In the genomic region with DNA sequence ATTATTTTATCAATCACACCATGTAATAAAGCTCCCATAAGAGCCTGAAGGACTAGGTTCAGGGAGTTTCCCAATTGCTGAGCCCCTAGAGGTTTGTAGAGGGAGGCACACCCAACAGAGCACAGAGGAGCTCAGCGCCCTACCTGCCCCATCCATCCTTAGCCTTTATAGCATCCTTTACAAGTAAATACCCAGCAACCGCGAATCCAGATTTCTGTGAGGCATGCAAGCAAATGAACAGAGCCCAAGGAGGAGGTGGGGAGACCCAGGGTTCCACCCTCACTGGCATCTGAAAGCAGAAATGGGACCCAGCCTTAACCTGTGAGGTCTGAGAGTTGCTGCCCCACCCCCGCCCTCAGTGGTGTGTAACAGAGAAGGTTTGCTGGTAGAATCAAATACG, we compare ENCODE assay signal across 27 mouse cellular contexts. TPM values are rescaled to one million over a fixed set of nuclear protein-coding genes. Genes with fewer than 3 reads are reported as not detected.
DNase-seq lines count a peak whose midpoint lies in the region; TF ChIP-seq lines count a peak whose summit lies in the region.
"Had no signal": no experiment of that assay in that cellular context is flagged by ENCODE, and none has a peak within 500 bp of the region (broad histone marks: within the 10 kb centered on the region; RNA-seq: fewer than 3 reads in every experiment).

No protein-coding gene starts in this region.

- TF ChIP-seq EP300 in ES-Bruce4 (IDR thresholded peaks at IDR 0.05; ENCODE audit: insufficient read depth, low read depth, low read length): no peak

- TF ChIP-seq CTCF in liver, adult 2 months (IDR thresholded peaks at IDR 0.05; ENCODE audit: low read depth, low read length): no peak
- no peak for TF ChIP-seq CTCF in ES-Bruce4 (IDR thresholded peaks at IDR 0.05; ENCODE audit: low read depth, low read length)
- no peak for TF ChIP-seq CTCF in small intestine, adult 2 months (IDR thresholded peaks at IDR 0.05; ENCODE audit: extremely low read depth, insufficient read length, insufficient replicate concordance, low read depth, low read length)

- H3K36me3 ChIP-seq in liver, adult 2 months (ENCODE audit: control insufficient read depth, insufficient read depth, low read length): peaks cover 59% of the 10 kb centered on the region
- no peaks in the 10 kb centered on the region for H3K36me3 ChIP-seq in ES-Bruce4 (ENCODE audit: control insufficient read depth, insufficient read depth, low read length, poor library complexity, severe bottlenecking)
- H3K36me3 ChIP-seq in small intestine, adult 2 months (ENCODE audit: control insufficient read depth, insufficient read depth, low read length): peaks cover 66% of the 10 kb centered on the region

- no peak for TF ChIP-seq POLR2A in liver, adult 2 months (IDR thresholded peaks at IDR 0.05; ENCODE audit: extremely low read depth, insufficient read depth, low read length)
- TF ChIP-seq POLR2A in ES-Bruce4 (IDR thresholded peaks at IDR 0.05; ENCODE audit: insufficient read depth, low read length): no peak
- no peak for TF ChIP-seq POLR2A in small intestine, adult 2 months (IDR thresholded peaks at IDR 0.05; ENCODE audit: low read depth, low read length)

- no peak for DNase-seq in liver, adult 2 months (ENCODE audit: extremely low read depth, low read depth, low spot score)
- DNase-seq in liver: no peak
- peak; percentile 64 for DNase-seq in R1 (ENCODE audit: low read depth, low spot score)
- DNase-seq in thymus, postnatal 14 days: no peak
- no peak for DNase-seq in adrenal gland, adult 18-20 months (ENCODE audit: low spot score in 2 of 2)
- DNase-seq: adrenal gland, adult 8-10 months; adrenal gland, postnatal 25 days; cerebellum, adult 11-12 months; cerebellum, adult 8-10 months; cerebellum, postnatal 10 days; gastrocnemius, postnatal 10 days; gastrocnemius, postnatal 36 days; heart, adult 2 months had no signal

- no peak overlapping the region for H3K9ac ChIP-seq in liver, adult 2 months (ENCODE audit: low read depth, low read length)
- H3K9ac ChIP-seq in ES-Bruce4 (ENCODE audit: low read depth, poor library complexity, severe bottlenecking): no peak overlapping the region
- H3K9ac ChIP-seq: forebrain, embryonic 13.5 days; hindbrain, embryonic 12.5 days; hindbrain, embryonic 15.5 days had no signal

- peaks cover 29% of the 10 kb centered on the region for H3K4me1 ChIP-seq in liver, adult 2 months (ENCODE audit: control insufficient read depth, insufficient read depth, low read length)
- no peaks in the 10 kb centered on the region for H3K4me1 ChIP-seq in ES-Bruce4 (ENCODE audit: control insufficient read depth, insufficient read depth, low read length)
- peaks cover 32% of the 10 kb centered on the region; the same call in 1 of the 2 replicates for H3K4me1 ChIP-seq in small intestine, adult 2 months (ENCODE audit: control insufficient read depth, insufficient read depth, insufficient read length, low read length)
- H3K4me1 ChIP-seq: forebrain, embryonic 13.5 days; hindbrain, embryonic 12.5 days; hindbrain, embryonic 15.5 days had no signal

- 79% methylated on average over 5 of the region's 5 CpGs for WGBS in liver, adult 2 months
- WGBS in small intestine, adult 2 months: 70% methylated on average over 5 of the region's 5 CpGs

- H3K27ac ChIP-seq in liver, adult 2 months (replicated peaks; ENCODE audit: insufficient read depth, low read depth, low read length): 0 out of 2 replicates have a peak overlapping the region, but pooled peaks have one; percentile 28
- peak overlapping the region; percentile 17; the same call in 1 of the 2 replicates for H3K27ac ChIP-seq in ES-Bruce4 (ENCODE audit: insufficient read depth, low read length)
- H3K27ac ChIP-seq in small intestine, adult 2 months (ENCODE audit: insufficient read depth, low read depth, low read length): peak overlapping the region; percentile 58
- H3K27ac ChIP-seq: forebrain, embryonic 10.5 days; forebrain, embryonic 13.5 days; heart, adult 2 months; hindbrain, embryonic 12.5 days; hindbrain, embryonic 15.5 days had no signal

- no peaks in the 10 kb centered on the region for H3K9me3 ChIP-seq in ES-Bruce4 (replicated peaks; ENCODE audit: control insufficient read depth, insufficient read depth, low read length, poor library complexity, severe bottlenecking)
- H3K9me3 ChIP-seq: forebrain, embryonic 10.5 days; forebrain, embryonic 13.5 days; hindbrain, embryonic 12.5 days; hindbrain, embryonic 15.5 days had no signal

- no peak overlapping the region for H3K4me3 ChIP-seq in liver, adult 2 months (ENCODE audit: insufficient read depth, low read depth, low read length)
- H3K4me3 ChIP-seq in ES-Bruce4 (ENCODE audit: low read depth, low read length): no peak overlapping the region
- no peak overlapping the region for H3K4me3 ChIP-seq in small intestine, adult 2 months (ENCODE audit: low read depth, low read length)
- H3K4me3 ChIP-seq: forebrain, embryonic 10.5 days; forebrain, embryonic 13.5 days; heart, adult 2 months; hindbrain, embryonic 12.5 days; hindbrain, embryonic 15.5 days had no signal

- no peaks in the 10 kb centered on the region for H3K27me3 ChIP-seq in liver, adult 2 months (ENCODE audit: control insufficient read depth, insufficient read depth, low read length)
- H3K27me3 ChIP-seq in ES-Bruce4 (ENCODE audit: control insufficient read depth, insufficient read depth, low read length, poor library complexity, severe bottlenecking): no peaks in the 10 kb centered on the region
- no peaks in the 10 kb centered on the region for H3K27me3 ChIP-seq in small intestine, adult 2 months (ENCODE audit: control insufficient read depth, insufficient read depth, low read length)
- H3K27me3 ChIP-seq: forebrain, embryonic 13.5 days; hindbrain, embryonic 12.5 days; hindbrain, embryonic 15.5 days had no signal

- peaks cover 20% of the 10 kb centered on the region; the same call in 1 of the 2 replicates for H3K79me2 ChIP-seq in liver, adult 2 months (ENCODE audit: control insufficient read depth, insufficient read depth, low read length)

RNA-seq across cellular contexts. Expression of gene Marc2, which starts 9.9 kb away (rescaled TPM):
- 563 and 653 TPM in 2 replicates for total RNA-seq in liver, adult 2 months (2014; rRNA removed)
- 365 and 397 TPM in 2 replicates for polyA plus RNA-seq in liver, adult 2 months (2012; rRNA removed)
- 70.9 and 77.4 TPM in 2 replicates for polyA plus RNA-seq in ES-Bruce4 (2011; ENCODE audit: insufficient read depth, insufficient read length, low read depth, missing spikeins)
- polyA plus RNA-seq in small intestine, adult 2 months (2012; rRNA removed): 332 and 352 TPM in 2 replicates
- 100 to 1,000 TPM; 381 to 428 TPM for total RNA-seq in adrenal gland, adult 18-20 months (2021)

RNA-seq across cellular contexts. Expression of gene Marc1, which starts 25.2 kb away (rescaled TPM):
- 345 and 386 TPM in 2 replicates for total RNA-seq in liver, adult 2 months (2014; rRNA removed)
- polyA plus RNA-seq in liver, adult 2 months (2012; rRNA removed): 395 and 462 TPM in 2 replicates
- not detected in 2 replicates for polyA plus RNA-seq in ES-Bruce4 (2011; ENCODE audit: insufficient read depth, insufficient read length, low read depth, missing spikeins)
- 0.68 and 1.2 TPM in 2 replicates for polyA plus RNA-seq in small intestine, adult 2 months (2012; rRNA removed)
- 10 to 100 TPM in 1 of 2 experiments, 1 to 10 TPM in 1; 6.1 to 19.0 TPM for total RNA-seq in adrenal gland, adult 18-20 months (2021)
- total RNA-seq: granulocyte monocyte progenitor cell, adult 5-6 weeks; heart, adult 2 months; heart, postnatal 25 days; hematopoietic stem cell, adult 5-6 weeks had no signal
- polyA plus RNA-seq: embryonic facial prominence, embryonic 11.5 days; forebrain, embryonic 10.5 days; forebrain, embryonic 16.5 days; heart, embryonic 14.5 days; heart, postnatal 0 days; hindbrain, embryonic 12.5 days had no signal

RNA-seq across cellular contexts. Expression of gene C130074G19Rik, which starts 46.7 kb away (rescaled TPM):
- total RNA-seq in liver, adult 2 months (2014; rRNA removed): 84.6 and 88.6 TPM in 2 replicates
- 56.3 and 68.3 TPM in 2 replicates for polyA plus RNA-seq in liver, adult 2 months (2012; rRNA removed)
- 4.8 and 6.2 TPM in 2 replicates for polyA plus RNA-seq in ES-Bruce4 (2011; ENCODE audit: insufficient read depth, insufficient read length, low read depth, missing spikeins)
- 16.2 and 45.1 TPM in 2 replicates for polyA plus RNA-seq in small intestine, adult 2 months (2012; rRNA removed)
- 10 to 100 TPM; 32.3 to 64.9 TPM for total RNA-seq in adrenal gland, adult 18-20 months (2021)
- total RNA-seq: granulocyte monocyte progenitor cell, adult 5-6 weeks had no signal
- polyA plus RNA-seq: C2C12 had no signal

Comparison
In these comparisons a context has a peak if more than half of its experiments do, and no peak if none do; other contexts are left out.
1. RNA of gene Marc1, which starts 25.2 kb away (polyA plus RNA-seq): 395 to 462 TPM in liver, adult 2 months; 0.68 to 1.2 TPM in small intestine, adult 2 months and not detected in ES-Bruce4; every median in the first group is over 100 times any median in the second.
2. Peak in every context shown above with its lines, with median percentiles within 50 percentile points of each other: H3K27ac ChIP-seq.